Mouse (Mus musculus): ENCODE results near the gene Dnajc3. TPM values are rescaled to one million over a fixed set of nuclear protein-coding genes. Genes with fewer than 3 reads are reported as not detected.
A peak's percentile ranks its signal among the peaks of the same experiment; 100 is the strongest.
"Not testable (repeated sequence)": the region's sequence is repeated elsewhere in the genome, so short reads cannot be mapped to it uniquely, and the experiment has no call there.

Gene Dnajc3
- polyA plus RNA-seq, 1 experiment: 19.2 TPM

GRCm38 (mm10) chr14:118979571-118980325 lies 42.0 kb downstream of the Dnajc3 start:
- no peak for DNase-seq (ENCODE audit: low read depth, low spot score)
- 90% methylated on average over 7 of the region's 7 CpGs for WGBS

- no peak for DNase-seq (ENCODE audit: low read depth, low spot score)
- 47% methylated on average over 5 of the region's 5 CpGs for WGBS
Measured at GRCm38 (mm10) chr14:118980358-118980757, 42.6 kb downstream of the Dnajc3 start.

- WGBS: 87% methylated on average over 8 of the region's 8 CpGs
- no peak for DNase-seq (ENCODE audit: low read depth, low spot score)
Measured at GRCm38 (mm10) chr14:118980890-118981289, 43.1 kb downstream of the Dnajc3 start.

DNA sequence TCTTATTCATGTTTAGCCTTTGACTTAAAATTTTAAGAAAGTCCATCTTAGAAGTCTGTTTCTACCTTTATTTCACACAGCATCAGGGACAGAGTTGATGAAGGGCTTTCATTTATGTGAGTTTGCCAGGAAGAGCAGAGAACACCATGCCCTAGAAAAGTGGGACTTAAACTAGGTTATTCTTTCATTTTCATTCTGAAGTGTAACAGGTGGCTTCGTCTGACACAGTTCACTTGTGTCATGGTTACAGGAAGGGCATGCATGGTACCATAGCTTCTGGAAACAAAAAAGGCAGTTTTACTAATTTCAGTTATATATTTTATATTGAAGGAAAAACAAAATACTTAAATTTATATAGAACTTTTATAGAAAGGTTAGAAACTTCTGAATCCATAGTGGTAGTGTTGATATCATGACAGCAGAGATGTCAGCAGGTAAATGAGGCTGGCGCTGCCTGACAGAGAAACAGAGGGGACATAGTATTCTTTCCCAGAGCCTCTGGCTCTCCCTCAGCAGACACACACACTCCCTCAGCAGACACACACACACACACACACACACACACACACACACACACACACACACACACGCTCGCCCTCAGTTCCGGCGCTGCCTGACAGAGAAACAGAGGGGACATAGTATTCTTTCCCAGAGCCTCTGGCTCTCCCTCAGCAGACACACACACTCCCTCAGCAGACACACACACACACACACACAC lies 44.1 kb downstream of the Dnajc3 start:
- not testable (repeated sequence) for DNase-seq (ENCODE audit: low read depth, low spot score)

DNA sequence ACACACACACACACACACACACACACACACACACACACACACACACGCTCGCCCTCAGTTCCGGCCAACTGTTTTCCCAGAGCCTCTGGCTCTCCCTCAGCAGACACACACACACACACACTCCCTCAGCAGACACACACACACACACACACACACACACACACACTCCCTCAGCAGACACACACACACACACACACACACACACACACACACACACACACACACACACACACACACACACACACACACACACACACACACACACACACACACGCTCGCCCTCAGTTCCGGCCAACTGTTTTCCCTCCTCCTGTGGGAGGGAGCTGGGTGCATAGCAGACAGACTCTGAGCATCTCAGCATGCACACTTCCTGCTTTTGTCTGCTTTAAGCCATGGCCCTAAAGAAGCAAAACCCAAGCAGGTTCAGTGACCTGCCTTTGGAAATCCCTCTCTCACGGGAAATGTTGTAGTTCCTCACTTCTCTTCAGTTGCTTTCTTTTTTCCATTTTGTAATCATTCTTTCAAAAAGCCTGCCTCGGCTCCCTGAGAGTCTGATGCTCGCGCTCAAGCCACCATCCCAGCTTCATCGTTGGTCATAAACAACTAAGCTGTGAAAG lies 44.8 kb downstream of the Dnajc3 start:
- 63% methylated on average over 11 of the region's 11 CpGs for WGBS
- DNase-seq (ENCODE audit: low read depth, low spot score): not testable (repeated sequence)

More for the DNA sequence above, 44.1 kb downstream of the Dnajc3 start:
- WGBS: 67% methylated on average over 6 of the region's 6 CpGs

- no peak for DNase-seq (ENCODE audit: low read depth, low spot score)
Measured at GRCm38 (mm10) chr14:118983396-118983795, 45.6 kb downstream of the Dnajc3 start.

- DNase-seq (ENCODE audit: low read depth, low spot score): no peak
- 75% methylated on average over 4 of the region's 4 CpGs for WGBS
Measured at GRCm38 (mm10) chr14:118984161-118984560, 46.4 kb downstream of the Dnajc3 start.

DNA sequence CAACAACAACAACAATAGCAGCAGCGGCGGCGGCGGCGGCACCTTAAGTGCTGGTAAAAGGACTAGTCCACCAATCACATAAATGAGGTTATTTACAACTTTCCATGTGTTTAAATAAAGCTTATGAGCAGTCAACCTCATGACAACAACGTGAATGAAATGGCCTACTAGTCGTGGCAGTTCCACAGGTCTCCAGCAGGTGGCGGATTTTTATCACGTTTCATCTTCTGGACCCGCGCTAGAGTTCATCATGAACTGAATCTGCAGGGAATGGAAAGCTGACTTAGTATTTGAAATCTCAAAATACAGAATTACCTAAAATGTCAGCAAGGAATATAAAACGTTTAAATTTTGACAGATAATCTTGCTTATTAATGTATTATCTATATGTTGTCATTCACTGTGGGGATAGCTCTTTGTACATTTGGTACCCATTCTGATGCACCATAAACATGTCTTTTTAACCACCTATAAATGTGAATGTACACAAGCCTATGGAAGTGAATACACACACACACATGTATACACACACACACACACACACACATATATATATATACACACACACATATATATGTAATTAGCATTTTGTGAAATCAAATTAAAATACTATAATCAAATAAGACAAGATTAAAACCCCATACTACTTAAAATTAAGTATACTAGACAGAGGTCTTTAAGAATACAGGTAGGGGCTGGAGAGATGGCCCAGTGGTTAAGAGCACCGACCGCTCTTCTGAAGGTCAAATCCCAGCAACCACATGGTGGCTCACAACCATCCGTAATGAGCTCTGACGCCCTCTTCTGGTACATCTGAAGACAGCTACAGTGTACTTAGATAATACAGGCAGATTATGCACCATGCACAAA lies 49.1 kb downstream of the Dnajc3 start:
- 43% methylated on average over 16 of the region's 16 CpGs for WGBS
- peak; percentile 59 for DNase-seq (ENCODE audit: low read depth, low spot score)

DNA sequence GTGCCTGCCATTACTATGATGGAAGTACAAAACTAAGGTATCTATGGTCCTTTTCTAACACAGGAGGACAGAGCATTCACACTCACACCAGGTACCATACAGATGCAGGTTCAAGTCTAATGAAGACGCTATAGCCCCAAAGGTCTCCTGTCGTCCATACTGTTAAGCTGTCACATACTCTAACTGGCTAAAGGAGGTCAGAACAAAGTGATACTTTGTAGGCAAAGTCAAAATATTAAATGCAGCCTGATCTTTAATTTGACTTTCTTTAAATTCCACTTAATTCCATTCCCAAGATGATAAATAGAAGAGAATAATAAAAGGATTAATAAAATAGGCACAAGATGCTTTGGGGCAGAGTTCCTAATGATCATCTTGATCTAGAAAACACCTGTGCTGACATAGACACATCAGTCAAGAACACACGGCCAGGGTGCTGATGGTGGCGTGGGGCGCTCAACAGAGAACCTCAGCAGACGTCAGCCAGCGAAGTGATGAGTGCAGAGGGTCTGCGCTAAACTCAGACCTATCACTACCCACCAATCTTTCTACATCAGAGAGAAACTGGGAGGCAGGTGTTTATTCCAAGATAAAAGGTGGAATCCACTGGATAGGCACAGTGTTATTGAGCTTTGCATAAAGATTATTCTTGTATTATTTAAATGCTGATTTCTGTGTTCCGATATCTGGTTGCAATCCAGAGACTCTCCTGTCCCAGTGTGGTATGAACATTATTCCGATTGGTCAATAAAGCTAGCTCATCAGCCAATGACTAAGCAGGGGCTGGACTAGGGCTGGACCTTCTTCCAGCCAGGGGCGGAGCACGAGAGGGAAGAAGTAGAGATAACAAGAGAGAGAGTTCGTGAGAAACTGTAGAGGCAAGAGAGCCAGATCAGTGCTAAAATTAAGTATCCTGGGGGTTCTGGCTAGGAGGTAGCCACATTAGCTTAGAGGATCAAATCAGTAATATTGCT lies 50.0 kb downstream of the Dnajc3 start:
- no peak for DNase-seq (ENCODE audit: low read depth, low spot score)
- 61% methylated on average over 13 of the region's 13 CpGs for WGBS

DNA sequence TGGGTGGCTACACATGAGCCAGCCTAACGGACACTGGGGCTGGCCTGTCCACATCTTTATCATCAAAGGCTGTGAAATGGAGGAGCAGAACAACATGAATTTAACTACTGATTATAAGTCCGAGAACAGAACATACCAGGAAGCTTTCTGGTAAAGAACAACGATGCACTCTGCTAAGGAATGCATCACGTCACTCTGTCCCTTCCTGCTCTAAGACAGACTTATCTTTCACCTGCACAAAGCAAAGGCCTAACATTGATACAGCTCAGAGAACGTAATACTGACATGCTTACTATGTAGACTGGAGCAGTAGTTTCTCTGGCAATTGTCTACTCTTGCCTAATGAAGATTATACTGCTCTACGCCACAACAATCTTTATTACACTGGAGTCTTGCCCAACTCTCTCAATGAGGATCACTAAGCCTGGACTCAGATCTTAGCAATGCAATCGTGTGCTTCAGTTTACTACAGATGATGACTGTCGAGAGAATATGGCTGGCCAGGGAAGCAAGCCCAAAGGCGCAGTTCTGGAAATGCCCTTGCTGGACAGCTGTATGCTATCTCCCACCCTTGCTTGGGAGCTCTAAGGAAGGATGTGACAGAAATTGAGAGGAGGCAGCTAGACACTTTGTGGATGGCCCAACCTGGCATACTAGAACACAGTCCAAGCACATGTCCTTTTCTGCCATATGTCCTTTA lies 57.6 kb downstream of the Dnajc3 start:
- WGBS: 64% methylated on average over 9 of the region's 9 CpGs
- DNase-seq (ENCODE audit: low read depth, low spot score): no peak

- no peak for DNase-seq (ENCODE audit: low read depth, low spot score)
Measured at GRCm38 (mm10) chr14:119003320-119003719, 65.5 kb downstream of the Dnajc3 start.

GRCm38 (mm10) chr14:119005834-119006233 lies 68.1 kb downstream of the Dnajc3 start:
- WGBS: 11% methylated on average over 5 of the region's 5 CpGs

GRCm38 (mm10) chr14:119006441-119007102 lies 68.8 kb downstream of the Dnajc3 start:
- 2% methylated on average over 49 of the region's 49 CpGs for WGBS
- DNase-seq (ENCODE audit: low read depth, low spot score): no peak

More at GRCm38 (mm10) chr14:119005834-119006233, 68.1 kb downstream of the Dnajc3 start:
- DNase-seq (ENCODE audit: low read depth, low spot score): no peak

DNA sequence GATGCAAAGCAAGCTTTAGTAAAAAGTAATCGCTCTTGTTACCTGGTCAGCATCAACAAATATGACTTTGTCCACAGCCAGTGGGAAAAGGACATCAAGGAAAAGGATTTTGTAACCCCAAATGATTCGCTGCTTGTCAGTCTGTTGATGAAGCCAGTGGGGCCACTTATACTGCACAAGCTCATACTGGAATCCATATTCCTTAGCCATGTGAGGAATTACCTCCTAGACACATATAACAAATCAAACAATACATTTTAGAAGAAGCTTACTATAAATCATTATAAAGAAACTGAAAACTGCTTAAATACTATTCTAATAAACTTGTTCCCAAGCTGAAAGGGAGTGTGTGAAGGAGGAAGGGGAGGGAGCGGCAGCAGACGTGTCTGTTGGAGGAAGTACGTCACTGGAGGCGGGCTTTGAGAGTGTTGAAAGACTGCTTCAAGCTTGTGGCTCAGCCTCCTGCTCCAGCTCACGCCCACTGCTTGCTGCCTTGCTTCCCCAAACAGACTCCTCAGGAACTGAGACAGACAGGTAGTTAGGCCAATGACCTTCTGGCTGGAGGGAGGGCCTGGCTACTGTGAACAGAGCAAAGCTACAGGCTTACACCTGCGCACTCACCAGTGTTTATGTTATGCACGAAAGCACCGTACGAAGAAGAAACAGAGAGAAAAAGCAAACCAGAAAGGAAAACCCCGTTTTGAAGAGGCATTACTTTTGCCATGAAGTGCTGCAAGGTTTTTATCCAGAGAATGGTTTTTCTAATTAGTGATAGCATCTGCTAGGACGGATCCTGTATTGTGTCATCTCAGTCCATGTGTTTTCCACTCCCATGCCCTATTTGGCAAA lies 69.6 kb downstream of the Dnajc3 start:
- DNase-seq (ENCODE audit: low read depth, low spot score): peak; percentile 100
- under 1% methylated on average over 13 of the region's 13 CpGs for WGBS

- DNase-seq (ENCODE audit: low read depth, low spot score): no peak
Measured at GRCm38 (mm10) chr14:119008031-119008590, 70.3 kb downstream of the Dnajc3 start.

DNA sequence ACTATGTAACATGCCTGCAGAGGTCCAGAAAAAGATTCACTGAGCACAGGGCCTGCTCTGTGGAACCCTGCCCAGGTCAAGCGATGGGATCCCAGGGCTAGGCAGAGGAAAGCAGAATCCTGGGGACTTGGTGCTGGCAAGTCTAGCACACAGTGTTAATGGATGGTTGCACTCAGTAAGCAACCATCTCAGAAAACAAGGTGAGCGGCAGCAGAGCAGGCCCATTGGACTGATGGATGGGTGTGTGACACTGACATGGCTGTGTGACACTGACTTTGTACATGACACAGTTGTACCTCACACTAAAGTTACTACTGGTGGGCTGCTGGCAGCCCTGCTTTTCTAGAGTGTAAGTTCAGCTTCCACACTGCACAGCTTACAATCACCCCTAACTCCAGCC lies 71.8 kb downstream of the Dnajc3 start:
- DNase-seq (ENCODE audit: low read depth, low spot score): no peak
- WGBS: 96% methylated on average over 2 of the region's 2 CpGs

More at GRCm38 (mm10) chr14:119008031-119008590, 70.3 kb downstream of the Dnajc3 start:
- 32% methylated on average over 7 of the region's 7 CpGs for WGBS

Measured in large intestine, adult 2 months (tissue).